Mouse (Mus musculus) megakaryocyte, embryonic 14.5 days (primary cell): ENCODE results near the gene Kansl3.

ENCODE experiments used
- FLI1 ChIP-seq: IDR thresholded peaks from 2 replicates; pipeline ENCODE4 v1.6.1; 2012; ENCODE audit warnings: low read length, inconsistent platforms, mixed read lengths
- GATA1 ChIP-seq: IDR thresholded peaks from 3 replicates; pipeline ENCODE4 v1.6.1; 2012; ENCODE audit warnings: mixed read lengths, low read length, inconsistent platforms, borderline replicate concordance

DNA sequence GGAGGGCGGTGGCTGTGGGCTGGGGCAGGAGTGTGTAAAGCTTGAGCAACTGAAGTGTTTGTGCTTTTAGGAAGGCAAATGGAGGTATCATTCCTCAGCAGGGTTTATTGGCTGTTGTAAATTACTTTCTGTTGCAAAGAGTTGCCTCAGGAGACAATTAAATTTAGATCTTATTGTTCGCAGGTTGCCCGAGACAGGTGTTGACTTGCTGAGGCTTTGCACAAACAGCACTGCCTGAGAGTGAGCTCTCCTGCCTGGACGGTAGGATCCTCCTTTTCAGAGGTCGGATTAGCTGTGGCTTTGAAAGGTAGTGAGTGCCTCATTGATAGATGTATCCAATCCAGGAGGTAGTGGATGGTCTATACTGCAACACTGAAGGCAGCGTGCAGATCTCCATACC, 62.9 kb downstream of the Kansl3 start:
- TF ChIP-seq FLI1, result no peak
- no peak for TF ChIP-seq GATA1
